Mouse (Mus musculus) olfactory bulb, adult 2 months (tissue): Measurements from ENCODE around the gene Pithd1. TPM values are rescaled to one million over a fixed set of nuclear protein-coding genes. Genes with fewer than 3 reads are reported as not detected.
A peak's percentile ranks its signal among the peaks of the same experiment; 100 is the strongest.

ENCODE experiments used
- H3K27ac ChIP-seq: fragments of 200-500 bp; 2 replicates; pipeline ENCODE4 v1.5.1; 2012; ENCODE audit warnings: low read depth, low read length; ENCODE audit not compliant: insufficient read depth
- H3K4me1 ChIP-seq: fragments of 200-500 bp; 2 replicates; pipeline ENCODE4 v1.6.1; 2012; ENCODE audit warnings: low read length; ENCODE audit not compliant: control insufficient read depth, insufficient read depth
- H3K4me3 ChIP-seq: fragments of 200-500 bp; 2 replicates; pipeline ENCODE4 v1.5.1; 2012; ENCODE audit warnings: mild to moderate bottlenecking, low read depth, low read length, moderate library complexity; ENCODE audit not compliant: insufficient read depth
- CTCF ChIP-seq: fragments of 200-500 bp; IDR thresholded peaks from 2 replicates; pipeline ENCODE4 v1.5.1; 2012; ENCODE audit warnings: low read depth, mild to moderate bottlenecking, low read length, moderate library complexity; ENCODE audit not compliant: insufficient read depth
- POLR2A ChIP-seq: fragments of 200-500 bp; IDR thresholded peaks from 2 replicates; pipeline ENCODE4 v1.6.1; 2012; ENCODE audit warnings: mild to moderate bottlenecking, low read depth, low read length, moderate library complexity; ENCODE audit not compliant: insufficient read depth
- WGBS: fragments of 180-500 bp; shearing (Covaris S2); methylation state at CpG from one replicate; pipeline ENCODE4 v1.1.7; 2018; 5-methylcytosine and 5-hydroxymethylcytosine counted together
- polyA plus RNA-seq: library from polyadenylated mRNA; stranded (reverse); fragments of >200 nt; gene quantifications from 2 replicates; pipeline ENCODE4 v1.2.4, GENCODE M21; 2012; ENCODE audit warnings: low replicate concordance; ENCODE audit not compliant: missing spikeins, insufficient read depth, insufficient read length

Gene Pithd1
- polyA plus RNA-seq, 1 experiment: 351 TPM

- no peak overlapping the region for H3K4me3 ChIP-seq
- peaks cover 26% of the 10 kb centered on the region for H3K4me1 ChIP-seq
- 92% methylated on average over 16 of the region's 16 CpGs for WGBS
- H3K27ac ChIP-seq: no peak overlapping the region
- TF ChIP-seq POLR2A (no peak), CTCF (no peak)
Observed at GRCm38 (mm10) chr4:135966283-135966682, 20.8 kb downstream of the Pithd1 start.

- Histone ChIP-seq H3K4me1 (peaks cover 18% of the 10 kb centered on the region), H3K27ac (no peak overlapping the region), H3K4me3 (no peak overlapping the region)
- TF ChIP-seq POLR2A (no peak), CTCF (no peak)
- 79% methylated on average over 9 of the region's 9 CpGs for WGBS
Observed at GRCm38 (mm10) chr4:135965113-135965512, 22.0 kb downstream of the Pithd1 start.

- peaks cover 14% of the 10 kb centered on the region for H3K4me1 ChIP-seq
- 2% methylated on average over 12 of the region's 12 CpGs for WGBS
- H3K27ac ChIP-seq: 0 out of 2 replicates have a peak overlapping the region, but pooled peaks have one; percentile 65
- TF ChIP-seq CTCF (no peak; the same call in 1 of the 2 replicates), POLR2A (no peak)
- peak overlapping the region; percentile 82 for H3K4me3 ChIP-seq
Observed at GRCm38 (mm10) chr4:135964426-135964825, 22.6 kb downstream of the Pithd1 start.

- TF ChIP-seq POLR2A (peak; percentile 88), CTCF (no peak)
- Histone ChIP-seq H3K4me3 (peak within 1 kb of the TSS; percentile 82), H3K27ac (peak within 1 kb of the TSS; percentile 90), H3K4me1 (peaks cover 14% of the 10 kb centered on the region)
- under 1% methylated on average over 56 of the region's 56 CpGs for WGBS
Observed at GRCm38 (mm10) chr4:135963457-135964193, 23.4 kb downstream of the Pithd1 start, which contains the start of gene Gale. Gene Gale (plus strand): TSS chr4:135963727.

GRCm38 (mm10) chr4:135962946-135963345, 24.1 kb downstream of the Pithd1 start:
- Histone ChIP-seq H3K4me3 (peak overlapping the region; percentile 82), H3K4me1 (peaks cover 14% of the 10 kb centered on the region), H3K27ac (peak overlapping the region; percentile 90)
- WGBS: 5% methylated on average over 15 of the region's 15 CpGs
- TF ChIP-seq POLR2A: no peak
- TF ChIP-seq CTCF: no peak

DNA sequence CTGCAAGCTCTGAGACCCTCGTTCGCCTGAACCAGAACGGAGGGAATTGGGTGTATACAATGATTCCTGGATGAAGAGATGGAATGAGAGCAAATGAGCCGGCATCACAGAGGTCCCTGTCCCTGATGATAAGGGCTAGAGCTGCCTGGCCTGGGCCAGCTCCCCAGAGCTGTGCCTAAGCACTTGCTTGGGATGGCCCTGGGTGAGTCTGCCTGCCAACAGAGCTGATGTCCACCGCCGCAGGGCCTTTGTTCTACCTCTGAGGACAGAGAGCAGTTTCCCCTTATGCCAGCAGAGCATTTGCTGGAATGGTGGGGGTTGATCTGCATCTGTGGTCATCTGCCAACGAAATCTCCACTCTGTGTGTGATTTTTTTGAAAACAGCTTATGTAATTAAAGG, 24.9 kb downstream of the Pithd1 start:
- Histone ChIP-seq H3K27ac (no peak overlapping the region), H3K4me3 (no peak overlapping the region), H3K4me1 (peaks cover 14% of the 10 kb centered on the region)
- 86% methylated on average over 7 of the region's 7 CpGs for WGBS
- TF ChIP-seq POLR2A (no peak), CTCF (no peak)

- H3K27ac ChIP-seq: no peak overlapping the region
- 94% methylated on average over 5 of the region's 5 CpGs for WGBS
- no peak overlapping the region for H3K4me3 ChIP-seq
- H3K4me1 ChIP-seq: peaks cover 14% of the 10 kb centered on the region
- TF ChIP-seq POLR2A (no peak), CTCF (no peak)
Observed at GRCm38 (mm10) chr4:135961709-135962108, 25.4 kb downstream of the Pithd1 start.

DNA sequence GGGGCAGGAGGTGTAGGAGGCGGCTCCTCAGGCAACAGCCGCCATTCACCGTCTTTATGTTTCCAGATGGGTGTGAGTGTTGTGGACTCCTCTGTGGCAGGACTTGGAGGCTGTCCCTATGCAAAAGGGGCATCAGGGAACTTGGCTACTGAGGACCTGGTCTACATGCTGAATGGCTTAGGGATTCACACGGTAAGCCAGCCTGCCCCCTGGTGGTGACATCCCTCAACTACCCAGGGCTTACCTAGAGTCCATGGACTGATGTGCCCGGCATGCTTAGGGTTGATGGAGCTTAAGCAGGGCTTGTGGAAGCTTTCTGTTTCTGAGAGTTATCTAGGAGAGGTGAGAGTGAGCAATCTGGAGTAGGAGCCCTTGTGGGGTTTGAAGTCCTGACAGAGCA, 26.3 kb downstream of the Pithd1 start:
- no peak overlapping the region for H3K4me3 ChIP-seq
- H3K4me1 ChIP-seq: peaks cover 14% of the 10 kb centered on the region
- TF ChIP-seq POLR2A: no peak
- TF ChIP-seq CTCF: no peak; the same call in 1 of the 2 replicates
- no peak overlapping the region for H3K27ac ChIP-seq
- 24% methylated on average over 5 of the region's 5 CpGs for WGBS

DNA sequence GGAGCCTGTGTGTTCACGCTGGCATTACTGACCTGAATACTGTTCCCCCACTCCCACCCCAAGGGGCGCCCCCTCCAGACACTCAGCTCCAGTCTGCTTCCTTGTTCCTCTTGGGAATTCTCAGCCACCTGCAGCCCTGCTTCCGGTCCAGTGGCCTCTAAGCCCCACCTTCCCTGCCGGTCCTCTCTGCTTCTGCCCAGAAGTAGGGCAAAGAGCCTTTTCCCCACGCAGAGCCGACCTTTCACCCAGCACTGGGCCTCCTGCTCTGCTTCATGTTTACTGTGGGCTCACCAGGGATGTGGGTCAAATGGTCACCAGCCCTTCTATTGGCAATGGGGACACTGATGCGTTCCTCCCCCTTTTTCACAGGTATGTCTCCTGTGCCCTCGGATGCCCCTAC, 28.7 kb downstream of the Pithd1 start:
- 63% methylated on average over 8 of the region's 8 CpGs for WGBS
- H3K4me3 ChIP-seq: no peak overlapping the region
- no peaks in the 10 kb centered on the region for H3K4me1 ChIP-seq
- no peak overlapping the region for H3K27ac ChIP-seq
- no peak for TF ChIP-seq POLR2A
- TF ChIP-seq CTCF: no peak
